Mouse (Mus musculus) embryo, embryonic 11 days (tissue): ENCODE results near the gene Pnpla6.
"Not testable (repeated sequence)": the region's sequence is repeated elsewhere in the genome, so short reads cannot be mapped to it uniquely, and the experiment has no call there.

Experiments used
- DNase-seq: peaks from one replicate; pipeline ENCODE4 v3.0.0-alpha.2; 2015

Pnpla6 gene

DNA sequence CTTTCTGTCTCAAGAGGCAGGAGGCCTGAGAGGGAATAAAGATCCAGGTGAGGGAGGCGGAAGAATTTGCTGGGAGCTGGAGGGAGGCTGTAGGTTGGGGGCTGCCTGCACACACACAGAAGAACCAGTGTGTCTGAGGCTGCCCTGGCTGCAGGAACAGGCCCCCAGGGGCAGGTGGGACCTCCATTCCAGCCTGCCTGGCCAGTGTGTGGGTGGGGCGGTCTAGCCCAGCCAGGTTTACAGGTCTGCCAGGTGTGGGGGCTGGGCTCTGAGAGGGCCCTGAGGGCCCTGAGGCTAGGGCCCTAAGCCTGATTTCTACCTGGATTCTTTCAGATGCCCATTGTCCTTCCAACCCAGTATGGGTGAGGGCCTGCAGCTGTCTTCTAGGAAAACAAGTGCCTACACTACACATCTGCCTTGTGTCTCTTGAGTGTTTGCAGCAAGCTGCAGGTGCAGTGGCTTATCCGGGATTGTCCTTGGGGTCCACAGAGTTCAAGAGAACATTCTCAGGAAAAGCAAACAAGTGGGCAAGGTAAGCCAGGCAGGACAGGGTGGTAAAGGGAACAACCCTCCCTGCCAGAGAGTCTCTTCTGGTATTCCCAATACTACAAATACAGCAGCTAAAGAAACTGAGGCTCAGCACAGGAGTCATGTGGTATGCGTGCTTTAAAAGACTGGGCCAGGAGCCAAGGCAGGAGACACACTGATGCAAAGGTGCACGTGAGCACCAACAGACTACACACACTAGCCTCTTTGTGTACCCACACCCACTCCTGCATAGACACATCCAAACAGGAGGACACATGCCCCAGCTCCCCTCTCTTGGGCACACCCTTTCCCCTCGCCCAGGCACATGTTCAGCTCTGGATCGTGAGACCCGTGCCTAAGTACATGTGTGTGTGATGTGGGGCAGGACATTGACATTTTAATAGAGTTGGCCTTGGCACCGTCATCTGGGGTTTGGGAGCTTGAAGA lies 64.5 kb downstream of the Pnpla6 start:
- no peak for DNase-seq

DNA sequence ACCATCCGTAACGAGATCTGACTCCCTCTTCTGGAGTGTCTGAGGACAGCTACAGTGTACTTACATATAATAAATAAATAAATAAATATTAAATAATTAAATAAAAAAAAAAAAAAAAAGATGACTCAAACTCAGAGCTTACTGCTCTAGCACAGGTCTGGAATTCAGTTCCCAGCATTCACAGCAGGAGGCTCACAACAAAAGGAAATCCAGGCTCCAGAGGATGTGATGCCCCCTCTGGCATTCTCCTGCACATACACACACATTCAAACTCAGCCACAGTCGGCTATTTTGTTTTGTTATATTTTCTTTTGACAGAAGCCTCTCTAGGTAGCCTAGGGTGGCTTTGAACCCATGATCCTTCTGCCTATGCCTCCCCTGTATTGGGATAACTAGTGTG lies 66.8 kb downstream of the Pnpla6 start:
- DNase-seq, result not testable (repeated sequence)

DNA sequence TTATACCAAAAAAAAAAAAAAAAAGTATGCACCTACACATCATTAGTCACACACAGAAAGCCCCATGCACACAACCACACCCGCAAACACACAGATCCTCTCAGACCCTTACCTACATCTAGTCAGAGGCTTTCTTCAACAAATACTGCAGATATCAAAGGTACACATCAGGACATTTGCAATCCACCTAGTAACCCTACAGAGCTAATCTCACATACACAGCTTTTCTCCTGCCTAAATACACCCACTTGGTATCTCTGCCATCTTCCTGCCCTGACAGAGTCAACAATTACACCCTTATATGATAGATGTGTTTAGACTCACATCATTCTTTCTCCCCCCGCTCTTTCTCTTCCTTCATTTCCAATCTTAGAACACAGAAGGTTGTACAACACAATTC lies 71.3 kb downstream of the Pnpla6 start:
- no peak for DNase-seq

DNA sequence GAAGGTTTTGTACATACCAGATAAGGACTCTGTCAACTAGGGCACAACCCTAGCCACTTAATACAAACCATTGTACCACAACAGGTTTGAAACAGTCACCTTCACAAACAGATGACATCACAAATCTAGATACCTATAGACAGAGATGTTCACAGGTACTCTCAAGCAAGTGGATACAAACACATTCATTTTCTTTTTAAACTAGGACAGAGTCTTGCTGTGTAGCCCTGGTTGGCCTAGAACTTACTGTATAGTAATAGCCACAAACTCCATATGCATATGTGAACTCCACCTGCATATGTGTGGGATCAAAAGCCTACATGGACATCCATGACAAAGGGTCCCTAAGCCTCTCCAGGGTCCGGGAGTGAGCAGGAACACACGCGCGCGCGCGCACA lies 71.8 kb downstream of the Pnpla6 start, which contains the start of gene Camsap3:
Gene Camsap3 (plus strand): TSS at position 301 of the 398 bp plus-strand sequence.
- no peak for DNase-seq

DNA sequence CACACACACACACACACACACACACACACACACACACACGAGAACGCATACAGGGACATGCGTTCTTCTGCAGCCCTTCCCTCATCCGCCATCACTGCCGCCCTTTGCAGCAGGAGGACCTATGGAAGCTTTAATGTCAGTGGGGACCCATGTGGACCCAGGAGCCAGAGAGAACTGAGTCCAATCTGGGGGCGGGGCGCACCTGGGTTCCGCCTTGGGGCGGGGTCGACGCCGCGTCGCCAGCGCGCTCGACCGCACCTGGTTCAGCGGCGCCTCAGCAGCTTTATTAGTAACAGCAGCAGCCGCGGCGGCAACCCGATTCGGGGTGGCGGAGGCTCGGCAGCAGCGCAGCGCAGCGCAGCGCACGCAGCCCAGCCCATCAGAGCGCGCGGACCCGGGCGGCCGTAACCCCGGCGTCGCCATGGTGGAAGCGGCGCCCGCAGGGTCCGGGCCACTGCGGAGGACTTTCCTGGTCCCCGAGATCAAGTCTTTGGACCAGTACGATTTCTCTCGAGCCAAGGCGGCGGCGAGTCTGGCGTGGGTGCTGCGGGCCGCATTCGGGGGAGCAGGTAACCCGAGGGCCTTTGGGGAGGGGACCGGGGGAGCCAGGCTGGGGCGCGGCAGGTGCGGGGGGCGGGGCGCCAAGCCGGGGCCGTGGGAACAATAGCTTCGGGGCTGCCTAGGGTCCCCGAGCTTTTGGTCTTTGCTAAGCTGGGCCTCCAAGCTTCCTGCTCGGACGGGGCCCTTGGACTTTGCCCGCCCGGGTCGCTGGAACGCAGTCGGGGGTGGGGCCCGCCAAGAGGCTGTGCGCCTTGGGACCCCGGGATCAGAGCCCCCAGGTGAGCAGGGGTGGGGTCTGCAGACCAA lies 72.4 kb downstream of the Pnpla6 start:
- peak; percentile 81 for DNase-seq

DNA sequence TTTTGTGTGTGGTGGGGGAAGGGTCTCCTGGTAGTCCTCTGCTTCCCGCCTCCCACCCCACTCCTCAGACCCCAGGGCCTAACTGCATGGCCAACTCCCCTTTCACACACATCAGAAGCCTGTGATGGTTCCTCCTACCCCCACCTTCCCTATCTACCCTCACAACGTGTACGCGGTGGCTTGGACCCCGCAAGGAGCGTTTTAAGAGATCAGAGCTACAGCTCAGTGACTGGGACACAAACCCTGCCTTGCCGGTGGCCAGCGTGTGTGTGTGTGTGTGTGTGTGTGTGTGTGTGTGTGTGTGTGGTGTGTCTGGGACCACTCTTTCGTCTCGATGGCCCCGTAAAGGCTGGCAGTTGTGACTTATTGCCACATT lies 73.1 kb downstream of the Pnpla6 start:
- DNase-seq, result peak; percentile 38

DNA sequence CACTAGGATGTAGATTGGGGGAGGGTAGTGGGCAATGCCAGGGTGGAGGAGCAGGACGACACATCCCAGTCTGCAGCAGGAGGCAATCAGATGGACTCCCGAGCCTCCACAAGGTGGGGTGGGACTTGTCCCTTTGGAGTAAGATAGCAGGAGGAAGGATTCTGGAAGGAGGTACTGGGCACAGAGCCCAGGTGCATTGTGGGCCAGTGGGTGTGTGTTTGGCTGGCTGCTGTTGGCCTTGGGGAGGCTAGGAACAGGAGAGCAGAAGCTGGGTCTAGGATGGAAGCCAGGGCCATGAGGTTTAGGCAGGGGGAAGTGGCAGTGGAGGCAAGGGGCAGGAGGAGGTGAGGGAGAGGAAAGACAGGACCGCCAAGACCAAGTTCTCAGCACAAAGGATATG lies 78.3 kb downstream of the Pnpla6 start:
- no peak for DNase-seq
